Mouse (Mus musculus) forebrain, embryonic 10.5 days (tissue): ENCODE results near the gene Ucp3. TPM values are rescaled to one million over a fixed set of nuclear protein-coding genes. Genes with fewer than 3 reads are reported as not detected.

Experiments used
- DNase-seq: peaks from one replicate; pipeline ENCODE4 v3.0.0-alpha.2; 2017; ENCODE audit warnings: low spot score; ENCODE audit errors: extremely low spot score
- H3K27ac ChIP-seq: fragments of 300-500 bp; sonication (generic); 2 replicates; pipeline ENCODE4 v1.5.1; 2016; ENCODE audit warnings: mild to moderate bottlenecking
- H3K27me3 ChIP-seq: fragments of 300-500 bp; sonication (generic); 2 replicates; pipeline ENCODE4 v1.6.1; 2016; ENCODE audit warnings: mild to moderate bottlenecking; ENCODE audit not compliant: poor library complexity, severe bottlenecking
- H3K36me3 ChIP-seq: fragments of 300-500 bp; sonication (generic); replicated peaks from 2 replicates; pipeline ENCODE4 v1.6.1; 2016; ENCODE audit warnings: mild to moderate bottlenecking, moderate library complexity
- H3K4me1 ChIP-seq: fragments of 300-500 bp; sonication (generic); 2 replicates; pipeline ENCODE4 v1.6.1; 2016
- H3K4me3 ChIP-seq: fragments of 300-500 bp; sonication (generic); 2 replicates; pipeline ENCODE4 v1.5.1; 2016; ENCODE audit warnings: mild to moderate bottlenecking, moderate library complexity
- H3K9me3 ChIP-seq: fragments of 300-500 bp; sonication (generic); 2 replicates; pipeline ENCODE4 v1.6.1; 2016; ENCODE audit warnings: mild to moderate bottlenecking, moderate library complexity
- WGBS: fragments of 180-500 bp; shearing (Covaris S2); methylation state at CpG from one replicate; pipeline ENCODE4 v1.1.7; 2016; 5-methylcytosine and 5-hydroxymethylcytosine counted together
- polyA plus RNA-seq: library from polyadenylated mRNA; unstranded; fragments of >200 nt; fragmentation: Nextera tagmentation; extraction: Ambion mirVana; gene quantifications from 2 replicates; pipeline ENCODE4 v1.2.1, GENCODE M21; 2016

Ucp3 gene
- polyA plus RNA-seq = not detected in 2 replicates

- Histone ChIP-seq H3K27me3 (no peaks in the 10 kb centered on the region), H3K4me1 (no peaks in the 10 kb centered on the region), H3K36me3 (peaks cover 34% of the 10 kb centered on the region), H3K27ac (no peak within 1 kb of the TSS), H3K4me3 (no peak within 1 kb of the TSS), H3K9me3 (no peaks in the 10 kb centered on the region)
- no peak for DNase-seq
- WGBS = 86% methylated on average over 6 of the region's 6 CpGs
These were observed at the start of gene Ucp3 for GRCm38 (mm10) chr7:100472777-100473176. Ucp3 (plus strand) TSS chr7:100472990.

DNA sequence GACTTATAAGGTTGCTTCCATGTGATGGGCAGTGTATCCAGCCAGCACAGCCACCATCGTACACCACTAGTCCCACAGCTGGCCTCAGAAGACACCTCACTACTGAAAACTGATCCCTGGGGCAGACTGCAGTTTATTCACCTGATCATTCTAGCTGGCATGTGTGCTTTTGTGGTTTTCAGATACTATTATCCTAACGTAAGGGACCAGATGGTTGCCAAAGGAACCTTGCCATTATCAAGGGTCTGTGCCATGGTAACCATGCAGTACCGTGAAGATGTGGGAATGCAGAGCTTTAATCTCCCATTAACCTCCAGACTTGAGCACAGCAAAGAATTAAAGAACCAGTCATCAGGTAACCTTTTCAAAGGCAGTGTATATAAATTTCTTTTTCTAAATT lies 47.0 kb upstream of the Ucp3 start:
- H3K27me3 ChIP-seq = no peaks in the 10 kb centered on the region
- DNase-seq = no peak
- WGBS = 89% methylated on average over 3 of the region's 3 CpGs
- no peak overlapping the region for H3K4me3 ChIP-seq
- H3K4me1 ChIP-seq = no peaks in the 10 kb centered on the region
- no peaks in the 10 kb centered on the region for H3K9me3 ChIP-seq
- H3K27ac ChIP-seq = no peak overlapping the region
- H3K36me3 ChIP-seq = peaks cover 98% of the 10 kb centered on the region

DNA sequence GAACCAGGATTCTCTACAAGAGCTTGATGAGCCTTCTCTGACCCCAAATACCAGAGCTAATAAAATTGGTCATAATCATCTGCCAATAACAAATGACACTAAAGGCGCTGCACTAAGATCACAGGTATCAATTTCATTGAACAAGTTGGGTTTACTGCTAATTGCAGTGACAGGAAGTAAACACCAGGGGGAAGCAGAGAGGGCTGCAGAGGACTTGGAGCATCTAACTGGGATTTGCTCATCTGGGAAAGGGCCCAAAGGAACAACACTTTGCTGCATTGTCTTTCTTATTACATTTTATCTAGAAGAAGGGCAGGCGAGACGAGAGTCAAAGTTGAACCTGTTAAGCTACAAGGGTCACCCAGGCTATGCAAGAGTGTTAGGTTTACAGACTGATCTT lies 43.7 kb upstream of the Ucp3 start:
- H3K36me3 ChIP-seq = peaks cover 99% of the 10 kb centered on the region
- 68% methylated on average over 3 of the region's 3 CpGs for WGBS
- peak; percentile 20 for DNase-seq
- no peaks in the 10 kb centered on the region for H3K27me3 ChIP-seq
- H3K4me3 ChIP-seq = no peak overlapping the region
- no peaks in the 10 kb centered on the region for H3K4me1 ChIP-seq
- H3K9me3 ChIP-seq = no peaks in the 10 kb centered on the region
- H3K27ac ChIP-seq = no peak overlapping the region

DNA sequence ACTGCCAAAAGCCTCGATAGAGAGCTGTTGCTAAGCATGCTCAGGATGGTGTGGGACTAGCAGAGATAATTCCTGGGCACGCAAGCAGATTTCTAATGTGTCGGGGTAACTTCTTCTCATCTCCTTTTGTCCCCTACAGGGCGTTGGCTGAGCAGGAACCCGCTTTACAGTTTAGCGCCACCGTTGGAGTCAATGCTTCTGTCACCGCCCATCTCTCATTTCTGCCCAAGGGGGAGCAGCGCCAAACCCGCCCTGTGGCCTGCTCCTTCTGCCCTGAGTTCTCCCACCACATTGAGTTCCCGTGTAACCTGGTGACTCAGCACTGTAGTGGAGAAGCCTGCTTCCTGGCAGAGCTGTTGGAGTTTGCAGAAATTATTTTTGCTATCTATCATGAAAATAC lies 42.9 kb upstream of the Ucp3 start:
- Histone ChIP-seq H3K9me3 (no peaks in the 10 kb centered on the region), H3K4me1 (no peaks in the 10 kb centered on the region), H3K27ac (no peak overlapping the region), H3K4me3 (no peak overlapping the region), H3K36me3 (peaks cover 99% of the 10 kb centered on the region), H3K27me3 (no peaks in the 10 kb centered on the region)
- DNase-seq = no peak
- WGBS = 92% methylated on average over 11 of the region's 11 CpGs

GRCm38 (mm10) chr7:100431103-100431502 lies 41.7 kb upstream of the Ucp3 start:
- DNase-seq = no peak
- Histone ChIP-seq H3K27ac (no peak overlapping the region), H3K27me3 (no peaks in the 10 kb centered on the region), H3K4me3 (no peak overlapping the region), H3K9me3 (no peaks in the 10 kb centered on the region), H3K4me1 (no peaks in the 10 kb centered on the region), H3K36me3 (peaks cover 99% of the 10 kb centered on the region)
- WGBS = 96% methylated on average over 5 of the region's 5 CpGs

DNA sequence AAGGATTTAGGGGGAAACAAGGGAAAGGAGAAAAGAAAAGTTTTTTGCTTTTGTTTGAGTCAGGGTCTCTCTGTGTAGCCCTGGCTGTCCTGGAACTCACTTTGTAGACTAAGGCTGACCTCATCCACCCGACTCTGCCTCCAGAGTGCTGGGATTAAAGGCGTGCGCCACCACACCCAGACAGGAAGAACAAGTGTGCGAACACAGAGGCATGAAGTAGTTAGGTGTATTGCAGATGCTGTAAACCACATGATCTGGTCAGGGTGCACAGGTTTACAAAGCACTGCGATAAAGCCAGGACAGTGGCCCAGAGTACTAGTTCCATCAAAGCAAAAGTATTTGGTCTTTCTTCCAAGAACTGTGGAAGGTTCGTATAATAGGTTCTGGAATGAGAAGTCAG lies 39.5 kb upstream of the Ucp3 start:
- Histone ChIP-seq H3K4me3 (no peak overlapping the region), H3K27me3 (no peaks in the 10 kb centered on the region), H3K4me1 (no peaks in the 10 kb centered on the region), H3K27ac (no peak overlapping the region), H3K36me3 (peaks cover 99% of the 10 kb centered on the region), H3K9me3 (no peaks in the 10 kb centered on the region)
- WGBS = 93% methylated on average over 6 of the region's 6 CpGs
- no peak for DNase-seq

GRCm38 (mm10) chr7:100443728-100444127 lies 29.1 kb upstream of the Ucp3 start:
- Histone ChIP-seq H3K4me3 (no peak overlapping the region), H3K4me1 (no peaks in the 10 kb centered on the region), H3K27ac (no peak overlapping the region), H3K36me3 (peaks cover 98% of the 10 kb centered on the region), H3K9me3 (no peaks in the 10 kb centered on the region), H3K27me3 (no peaks in the 10 kb centered on the region)
- DNase-seq = no peak
- 96% methylated on average over 4 of the region's 4 CpGs for WGBS

GRCm38 (mm10) chr7:100446271-100446670 lies 26.5 kb upstream of the Ucp3 start:
- peaks cover 97% of the 10 kb centered on the region for H3K36me3 ChIP-seq
- whole genome bisulfite sequencing = 96% methylated on average over 5 of the region's 5 CpGs

GRCm38 (mm10) chr7:100448530-100448929 lies 24.3 kb upstream of the Ucp3 start:
- no peak overlapping the region for H3K4me3 ChIP-seq
- DNase-seq = no peak
- no peaks in the 10 kb centered on the region for H3K4me1 ChIP-seq
- peaks cover 97% of the 10 kb centered on the region for H3K36me3 ChIP-seq
- no peak overlapping the region for H3K27ac ChIP-seq
- H3K27me3 ChIP-seq = no peaks in the 10 kb centered on the region
- 97% methylated on average over 12 of the region's 12 CpGs for WGBS
- no peaks in the 10 kb centered on the region for H3K9me3 ChIP-seq

More at GRCm38 (mm10) chr7:100446271-100446670, 26.5 kb upstream of the Ucp3 start:
- Histone ChIP-seq H3K27ac (no peak overlapping the region), H3K27me3 (no peaks in the 10 kb centered on the region), H3K4me3 (no peak overlapping the region), H3K4me1 (no peaks in the 10 kb centered on the region), H3K9me3 (no peaks in the 10 kb centered on the region)
- DNase-seq = no peak

DNA sequence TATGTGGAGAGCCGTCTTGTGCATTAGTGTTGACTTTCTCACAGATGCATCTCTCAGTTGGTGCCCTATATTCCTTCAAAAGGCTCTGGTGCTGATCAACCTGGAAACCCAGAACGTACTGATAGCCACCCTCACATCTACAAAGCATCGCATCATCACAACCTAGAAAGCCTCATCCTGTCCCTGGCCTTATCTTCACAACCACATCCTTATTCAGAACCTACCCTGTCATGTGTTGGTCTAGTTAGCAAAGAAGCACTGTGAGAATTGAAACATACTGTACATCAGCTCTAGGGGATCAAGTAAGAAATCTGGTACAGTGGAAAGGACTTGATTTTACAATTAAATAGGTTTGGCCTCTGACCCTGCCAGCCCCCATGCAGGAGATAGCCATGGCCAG lies 23.8 kb upstream of the Ucp3 start:
- no peak overlapping the region for H3K4me3 ChIP-seq
- no peaks in the 10 kb centered on the region for H3K9me3 ChIP-seq
- H3K36me3 ChIP-seq = peaks cover 97% of the 10 kb centered on the region
- H3K27ac ChIP-seq = no peak overlapping the region
- WGBS = 91% methylated on average over 3 of the region's 3 CpGs
- H3K4me1 ChIP-seq = no peaks in the 10 kb centered on the region
- no peak for DNase-seq
- no peaks in the 10 kb centered on the region for H3K27me3 ChIP-seq

- H3K36me3 ChIP-seq = peaks cover 97% of the 10 kb centered on the region
- H3K27me3 ChIP-seq = no peaks in the 10 kb centered on the region
- H3K4me3 ChIP-seq = no peak overlapping the region
- H3K9me3 ChIP-seq = no peaks in the 10 kb centered on the region
- H3K27ac ChIP-seq = no peak overlapping the region
- no peak for DNase-seq
- no peaks in the 10 kb centered on the region for H3K4me1 ChIP-seq
- 90% methylated on average over 1 of the region's 1 CpGs for WGBS
These were observed 14.6 kb upstream of the Ucp3 start for GRCm38 (mm10) chr7:100458153-100458552.

DNA sequence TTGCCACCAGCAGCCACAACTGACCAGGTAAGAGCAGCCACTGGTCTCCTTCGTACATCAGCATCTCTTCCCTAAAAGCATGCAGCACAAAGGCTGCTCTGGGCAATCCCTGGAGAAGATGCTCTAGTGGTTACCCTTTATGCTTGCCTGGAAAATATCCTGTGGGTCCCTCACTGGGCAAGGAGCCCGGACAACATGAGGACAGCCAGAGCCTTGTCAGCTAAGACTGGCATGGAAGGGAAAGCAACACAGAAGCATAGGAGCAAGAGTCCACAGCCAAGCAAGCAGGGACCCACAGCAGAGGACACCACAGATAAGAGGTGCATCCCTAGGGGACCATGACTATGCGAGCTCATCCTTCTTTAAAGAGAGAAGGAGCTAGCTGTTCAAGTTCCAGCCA lies 12.9 kb upstream of the Ucp3 start:
- Histone ChIP-seq H3K4me3 (no peak overlapping the region), H3K9me3 (no peaks in the 10 kb centered on the region), H3K4me1 (no peaks in the 10 kb centered on the region), H3K36me3 (peaks cover 97% of the 10 kb centered on the region), H3K27me3 (no peaks in the 10 kb centered on the region), H3K27ac (no peak overlapping the region)
- 95% methylated on average over 3 of the region's 3 CpGs for WGBS
- DNase-seq = no peak

- no peaks in the 10 kb centered on the region for H3K9me3 ChIP-seq
- no peaks in the 10 kb centered on the region for H3K4me1 ChIP-seq
- no peak overlapping the region for H3K27ac ChIP-seq
- no peak overlapping the region for H3K4me3 ChIP-seq
- no peaks in the 10 kb centered on the region for H3K27me3 ChIP-seq
- no peak for DNase-seq
- H3K36me3 ChIP-seq = peaks cover 96% of the 10 kb centered on the region
- 89% methylated on average over 6 of the region's 6 CpGs for WGBS
These were observed 11.1 kb upstream of the Ucp3 start for GRCm38 (mm10) chr7:100461621-100462151.

DNA sequence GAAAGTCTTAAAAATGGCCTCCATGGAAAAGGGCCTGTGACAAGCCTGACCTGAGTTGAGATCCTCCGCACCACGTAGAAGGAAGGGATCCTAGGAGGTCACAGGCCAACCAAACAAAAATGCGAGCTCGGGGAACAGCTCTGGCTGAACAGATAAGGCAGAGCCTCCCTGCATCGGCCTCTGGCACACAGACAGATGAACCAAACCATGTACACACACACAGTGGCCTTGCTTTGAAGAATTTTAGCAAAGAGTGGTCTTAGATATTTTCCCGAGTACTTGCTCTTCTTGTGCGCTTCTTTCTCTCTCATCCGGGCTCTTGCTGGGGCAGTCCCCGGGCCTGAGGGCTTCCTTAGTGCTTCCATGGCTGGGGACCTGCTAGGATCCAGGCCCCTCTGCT lies 9.6 kb upstream of the Ucp3 start:
- no peak for DNase-seq
- Histone ChIP-seq H3K4me3 (no peak overlapping the region), H3K36me3 (peaks cover 96% of the 10 kb centered on the region), H3K27me3 (no peaks in the 10 kb centered on the region), H3K27ac (peak overlapping the region; percentile 60; the same call in 1 of the 2 replicates), H3K9me3 (no peaks in the 10 kb centered on the region), H3K4me1 (no peaks in the 10 kb centered on the region)
- WGBS = 89% methylated on average over 9 of the region's 9 CpGs
